Mouse (Mus musculus) limb, embryonic 10.5 days (tissue): Measurements from ENCODE around the gene Unc13b. TPM values are rescaled to one million over a fixed set of nuclear protein-coding genes. Genes with fewer than 3 reads are reported as not detected.
"Not testable (repeated sequence)": the region's sequence is repeated elsewhere in the genome, so short reads cannot be mapped to it uniquely, and the experiment has no call there.

Source experiments
- DNase-seq: peaks from one replicate; pipeline ENCODE4 v3.0.0-alpha.2; 2017; ENCODE audit warnings: low spot score
- H3K27ac ChIP-seq: fragments of 300-500 bp; sonication (generic); 2 replicates; pipeline ENCODE4 v1.5.1; 2016; ENCODE audit warnings: mild to moderate bottlenecking
- H3K27me3 ChIP-seq: fragments of 300-500 bp; sonication (generic); 2 replicates; pipeline ENCODE4 v1.6.1; 2016; ENCODE audit warnings: low read depth, mild to moderate bottlenecking; ENCODE audit not compliant: poor library complexity, severe bottlenecking
- H3K36me3 ChIP-seq: fragments of 300-500 bp; sonication (generic); 2 replicates; pipeline ENCODE4 v1.6.1; 2016; ENCODE audit warnings: mild to moderate bottlenecking, moderate library complexity
- H3K4me1 ChIP-seq: fragments of 300-500 bp; sonication (generic); 2 replicates; pipeline ENCODE4 v1.6.1; 2016
- H3K4me3 ChIP-seq: fragments of 300-500 bp; sonication (generic); 2 replicates; pipeline ENCODE4 v1.5.1; 2016; ENCODE audit warnings: mild to moderate bottlenecking, moderate library complexity
- H3K9me3 ChIP-seq: fragments of 300-500 bp; sonication (generic); replicated peaks from 2 replicates; pipeline ENCODE4 v1.6.1; 2016; ENCODE audit warnings: mild to moderate bottlenecking
- WGBS: fragments of 180-500 bp; shearing (Covaris S2); methylation state at CpG from one replicate; pipeline ENCODE4 v1.1.7; 2016; 5-methylcytosine and 5-hydroxymethylcytosine counted together
- polyA plus RNA-seq: library from polyadenylated mRNA; unstranded; fragments of >200 nt; fragmentation: Nextera tagmentation; extraction: Ambion mirVana; gene quantifications from 2 replicates; pipeline ENCODE4 v1.2.1, GENCODE M21; 2016

Unc13b gene
- polyA plus RNA-seq, 1 experiment from 2014 or later: 2.1 TPM

DNA sequence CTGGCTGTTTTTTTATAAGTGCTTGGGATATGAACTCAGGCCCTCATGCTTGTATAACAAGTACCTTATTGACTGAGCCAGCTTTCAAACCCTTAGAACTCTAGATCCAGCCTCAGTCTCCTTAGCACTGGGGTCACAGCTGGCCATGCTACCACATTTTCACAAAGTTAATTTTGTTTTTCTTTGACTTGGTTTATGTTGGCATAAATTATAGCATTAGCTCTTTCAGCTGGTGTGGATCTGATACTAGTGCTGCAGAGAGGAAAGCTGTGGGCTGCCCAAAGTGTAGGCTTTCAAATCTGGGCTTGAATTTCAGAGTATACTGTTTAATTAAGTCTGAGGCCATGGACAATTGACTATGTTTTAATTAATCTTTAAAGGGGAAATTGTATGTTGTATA, 16.2 kb downstream of the Unc13b start:
- Histone ChIP-seq H3K9me3 (no peaks in the 10 kb centered on the region), H3K27ac (no peak overlapping the region), H3K4me1 (no peaks in the 10 kb centered on the region), H3K27me3 (no peaks in the 10 kb centered on the region), H3K4me3 (no peak overlapping the region), H3K36me3 (no peaks in the 10 kb centered on the region)
- DNase-seq: no peak

DNA sequence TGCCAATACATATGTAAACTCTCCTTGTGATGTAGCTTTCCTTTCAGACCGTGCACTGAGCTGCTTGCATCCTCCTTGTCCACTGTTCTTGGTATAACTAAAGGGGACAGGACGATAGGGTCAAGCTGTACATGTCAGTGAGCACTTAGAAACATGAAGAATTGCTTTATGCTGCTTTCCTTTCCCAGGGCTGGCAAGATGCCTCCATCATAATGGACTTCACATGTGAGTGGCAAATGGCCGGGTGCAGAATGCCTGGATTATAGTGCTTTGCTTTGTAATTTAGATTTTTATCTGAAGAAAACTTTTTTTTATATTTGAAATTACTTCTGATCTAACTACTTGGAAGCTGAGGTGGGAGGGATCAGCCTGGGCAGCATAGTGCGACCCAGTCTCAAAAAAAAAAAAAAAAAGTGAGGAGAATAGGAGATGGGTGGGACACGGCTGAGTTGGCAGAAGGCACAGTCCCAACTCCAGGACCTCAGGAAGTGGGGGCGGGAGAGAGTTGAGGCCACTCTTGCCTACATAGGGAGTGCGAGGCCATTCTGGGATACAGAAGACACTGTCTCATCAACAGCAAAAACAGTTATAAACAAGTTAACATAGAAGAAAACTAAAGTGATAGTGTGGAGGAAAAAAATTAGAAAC, 19.4 kb downstream of the Unc13b start:
- Histone ChIP-seq H3K4me1 (no peaks in the 10 kb centered on the region), H3K27ac (no peak overlapping the region), H3K9me3 (no peaks in the 10 kb centered on the region), H3K27me3 (no peaks in the 10 kb centered on the region), H3K36me3 (no peaks in the 10 kb centered on the region), H3K4me3 (no peak overlapping the region)
- WGBS: 78% methylated on average over 7 of the region's 7 CpGs
- no peak for DNase-seq

DNA sequence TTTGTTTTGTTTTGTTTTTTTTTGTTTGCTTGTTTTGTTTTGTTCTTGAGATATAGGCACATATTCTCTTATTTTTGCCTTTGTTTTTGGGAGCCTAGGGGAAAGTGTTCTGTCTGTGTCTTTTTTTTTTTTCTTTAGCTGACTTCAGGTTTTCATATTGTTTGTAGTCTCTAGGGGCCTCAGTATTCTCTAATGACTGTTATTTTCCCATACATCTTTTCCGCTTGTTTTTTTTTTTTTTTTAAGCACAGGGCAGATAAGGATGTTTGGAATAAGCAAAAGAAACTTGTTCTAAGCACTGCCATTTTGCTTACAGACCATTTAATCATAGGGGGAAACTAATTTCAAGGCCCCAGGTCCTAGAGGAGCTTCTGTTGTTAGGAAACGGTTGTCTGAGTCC, 23.7 kb downstream of the Unc13b start:
- no peak overlapping the region for H3K4me3 ChIP-seq
- 78% methylated on average over 2 of the region's 2 CpGs for WGBS
- H3K9me3 ChIP-seq: no peaks in the 10 kb centered on the region

DNA sequence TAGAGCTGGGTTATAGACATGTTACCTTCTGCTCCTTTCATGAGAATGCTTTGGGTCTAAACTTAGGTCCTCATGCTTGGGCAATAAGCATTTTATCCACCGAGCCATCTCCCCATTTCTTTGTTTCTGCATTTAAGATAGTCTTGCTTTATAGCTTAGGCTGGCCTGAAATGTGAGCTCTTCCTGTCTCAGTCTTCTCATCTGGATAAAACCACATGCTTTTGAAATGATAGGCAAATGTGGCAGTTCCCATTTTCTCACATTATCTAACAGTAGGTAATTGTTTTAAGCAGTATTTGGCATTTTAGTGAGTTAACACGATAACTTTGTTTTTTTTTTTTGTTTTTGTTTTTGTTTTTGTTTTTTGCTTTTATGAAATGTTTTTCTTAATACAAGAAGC, 31.2 kb downstream of the Unc13b start:
- no peaks in the 10 kb centered on the region; the same call in 1 of the 2 replicates for H3K4me1 ChIP-seq
- no peak for DNase-seq
- H3K27me3 ChIP-seq: no peaks in the 10 kb centered on the region
- no peaks in the 10 kb centered on the region for H3K36me3 ChIP-seq
- H3K4me3 ChIP-seq: no peak overlapping the region
- H3K27ac ChIP-seq: no peak overlapping the region
- H3K9me3 ChIP-seq: no peaks in the 10 kb centered on the region
- WGBS: 88% methylated on average over 2 of the region's 2 CpGs

More for the DNA sequence above, 23.7 kb downstream of the Unc13b start:
- Histone ChIP-seq H3K36me3 (no peaks in the 10 kb centered on the region), H3K4me1 (no peaks in the 10 kb centered on the region; the same call in 1 of the 2 replicates), H3K27me3 (no peaks in the 10 kb centered on the region), H3K27ac (no peak overlapping the region)
- DNase-seq: no peak

DNA sequence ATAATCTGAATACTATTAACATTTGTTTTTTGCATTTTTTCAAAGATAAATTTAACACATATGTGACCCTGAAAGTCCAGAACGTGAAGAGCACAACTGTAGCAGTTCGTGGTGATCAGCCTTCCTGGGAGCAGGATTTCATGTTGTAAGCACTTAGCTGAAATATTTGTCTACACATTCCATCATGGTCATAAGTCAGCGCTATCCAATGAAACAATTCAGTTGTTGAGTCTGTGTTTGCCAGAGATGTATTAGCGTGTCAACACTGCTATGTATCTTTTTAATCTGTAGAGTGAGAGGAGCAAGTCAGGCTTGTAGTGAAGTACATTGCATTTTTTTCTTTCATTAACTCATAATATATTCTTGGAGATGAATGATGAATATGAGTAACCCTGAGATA, 32.4 kb downstream of the Unc13b start:
- DNase-seq: no peak
- Histone ChIP-seq H3K4me3 (no peak overlapping the region), H3K27ac (no peak overlapping the region), H3K36me3 (no peaks in the 10 kb centered on the region), H3K4me1 (no peaks in the 10 kb centered on the region; the same call in 1 of the 2 replicates), H3K9me3 (no peaks in the 10 kb centered on the region), H3K27me3 (no peaks in the 10 kb centered on the region)
- 88% methylated on average over 4 of the region's 4 CpGs for WGBS

DNA sequence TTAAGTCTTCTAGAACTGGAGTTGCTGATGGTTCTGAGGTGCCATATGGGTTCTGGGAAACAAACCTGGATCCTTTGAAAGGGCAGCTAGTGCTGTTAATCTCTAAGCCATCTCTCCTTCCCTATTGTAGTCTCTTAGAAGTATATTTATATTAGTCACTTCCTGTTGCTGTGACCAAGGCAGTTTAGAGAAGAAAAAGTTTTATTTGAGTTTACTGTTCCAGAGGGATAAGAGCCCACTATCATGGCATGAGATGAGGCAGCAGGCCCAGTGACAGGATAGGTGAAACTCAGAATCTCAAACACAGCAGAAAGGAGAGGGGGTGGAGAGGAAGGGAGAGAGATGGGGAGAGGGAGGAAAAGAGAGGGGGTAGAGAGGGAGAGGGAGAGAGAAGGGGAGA, 54.7 kb downstream of the Unc13b start:
- Histone ChIP-seq H3K27me3 (no peaks in the 10 kb centered on the region), H3K4me3 (no peak overlapping the region), H3K27ac (no peak overlapping the region), H3K9me3 (no peaks in the 10 kb centered on the region), H3K36me3 (no peaks in the 10 kb centered on the region), H3K4me1 (no peaks in the 10 kb centered on the region)
- DNase-seq: no peak

DNA sequence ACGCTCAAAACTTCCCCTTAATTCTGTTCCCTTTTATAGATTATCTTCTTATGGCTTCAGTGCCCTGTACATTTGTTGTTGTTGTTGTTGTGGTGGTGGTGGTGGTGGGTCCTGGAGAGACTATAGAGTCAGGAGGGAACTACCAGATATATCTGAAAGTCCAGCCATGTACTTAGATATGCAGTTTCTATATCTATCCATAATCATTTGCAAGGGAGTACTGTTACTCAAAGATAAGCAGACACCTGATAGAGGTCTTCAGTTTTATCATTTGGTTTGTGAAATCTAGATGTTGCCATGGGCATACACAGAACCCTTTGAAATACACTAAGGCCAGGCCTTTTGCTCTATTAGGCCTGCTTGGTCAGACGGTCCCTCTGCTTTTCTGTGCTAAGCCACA, 55.8 kb downstream of the Unc13b start:
- H3K27me3 ChIP-seq: no peaks in the 10 kb centered on the region
- H3K27ac ChIP-seq: no peak overlapping the region
- no peaks in the 10 kb centered on the region for H3K36me3 ChIP-seq
- 84% methylated on average over 2 of the region's 2 CpGs for WGBS
- no peaks in the 10 kb centered on the region for H3K4me1 ChIP-seq
- no peaks in the 10 kb centered on the region for H3K9me3 ChIP-seq
- DNase-seq: no peak
- H3K4me3 ChIP-seq: no peak overlapping the region

DNA sequence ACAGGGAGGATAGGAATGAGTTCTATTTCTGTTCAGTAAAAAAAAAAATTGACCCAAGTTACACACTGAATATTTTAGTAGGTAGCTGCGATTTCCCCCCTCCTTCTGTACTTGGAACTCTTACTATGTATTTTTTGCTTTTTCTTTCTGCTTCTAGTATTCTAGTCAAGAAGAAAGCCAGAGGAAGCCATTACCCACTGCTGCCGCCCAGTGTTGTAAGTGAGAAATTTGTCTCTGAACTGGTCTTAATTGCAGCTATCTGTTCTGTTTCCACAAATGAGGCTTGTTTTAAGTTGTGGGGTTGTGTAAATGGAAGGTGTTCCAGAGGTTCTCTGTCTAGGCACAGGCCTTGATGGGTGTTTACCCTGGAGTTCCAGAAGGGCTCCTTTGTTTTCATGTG, 56.2 kb downstream of the Unc13b start:
- Histone ChIP-seq H3K9me3 (no peaks in the 10 kb centered on the region), H3K4me1 (no peaks in the 10 kb centered on the region), H3K27me3 (no peaks in the 10 kb centered on the region), H3K36me3 (no peaks in the 10 kb centered on the region), H3K4me3 (no peak overlapping the region), H3K27ac (no peak overlapping the region)
- DNase-seq: no peak
- 24% methylated on average over 2 of the region's 2 CpGs for WGBS

DNA sequence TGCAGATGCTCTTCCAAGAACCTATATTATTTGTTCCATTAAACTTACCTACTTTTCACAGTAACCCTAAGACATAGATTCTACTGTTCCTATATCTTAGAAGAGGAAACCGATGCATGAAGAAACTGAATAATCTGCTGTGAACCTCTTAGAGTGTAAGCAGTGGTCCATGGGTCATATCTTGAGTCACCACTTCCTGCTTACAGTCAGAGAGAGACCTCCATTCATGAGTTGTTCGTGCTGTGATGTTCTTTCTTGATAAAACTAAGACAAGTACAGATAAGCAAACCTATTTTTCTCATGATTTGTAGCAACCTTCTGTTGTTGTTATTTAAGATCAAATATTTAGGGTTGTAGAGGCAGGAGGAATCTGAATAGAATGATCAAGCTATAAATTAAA, 57.5 kb downstream of the Unc13b start:
- WGBS: 78% methylated on average over 2 of the region's 2 CpGs

DNA sequence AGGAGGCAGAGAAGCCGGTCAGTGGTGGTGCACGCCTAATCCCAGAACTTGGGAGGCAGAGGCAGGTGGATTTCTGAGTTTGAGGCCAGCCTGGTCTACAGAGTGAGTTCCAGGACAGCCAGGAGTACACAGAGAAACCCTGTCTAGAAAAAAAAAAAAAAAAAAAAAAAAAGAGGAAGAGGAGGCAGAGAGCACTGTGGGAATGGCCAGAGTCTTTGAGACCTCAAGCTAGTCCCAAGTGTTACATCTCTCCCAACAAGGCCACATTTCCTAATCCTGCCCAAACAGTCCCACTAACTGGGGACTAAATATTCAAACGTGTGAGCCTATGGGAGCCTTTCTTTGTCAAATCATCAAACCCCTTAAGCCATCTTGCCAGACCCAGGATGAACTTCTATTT, 71.0 kb downstream of the Unc13b start:
- no peak for DNase-seq
- Histone ChIP-seq H3K4me3 (no peak overlapping the region), H3K4me1 (no peaks in the 10 kb centered on the region), H3K27me3 (no peaks in the 10 kb centered on the region), H3K27ac (no peak overlapping the region), H3K9me3 (no peaks in the 10 kb centered on the region), H3K36me3 (no peaks in the 10 kb centered on the region)
- WGBS: 89% methylated on average over 3 of the region's 3 CpGs

More for the DNA sequence above, 57.5 kb downstream of the Unc13b start:
- DNase-seq: no peak
- H3K4me1 ChIP-seq: no peaks in the 10 kb centered on the region
- no peaks in the 10 kb centered on the region for H3K9me3 ChIP-seq
- no peaks in the 10 kb centered on the region for H3K36me3 ChIP-seq
- H3K27me3 ChIP-seq: no peaks in the 10 kb centered on the region
- H3K4me3 ChIP-seq: no peak overlapping the region
- no peak overlapping the region for H3K27ac ChIP-seq

DNA sequence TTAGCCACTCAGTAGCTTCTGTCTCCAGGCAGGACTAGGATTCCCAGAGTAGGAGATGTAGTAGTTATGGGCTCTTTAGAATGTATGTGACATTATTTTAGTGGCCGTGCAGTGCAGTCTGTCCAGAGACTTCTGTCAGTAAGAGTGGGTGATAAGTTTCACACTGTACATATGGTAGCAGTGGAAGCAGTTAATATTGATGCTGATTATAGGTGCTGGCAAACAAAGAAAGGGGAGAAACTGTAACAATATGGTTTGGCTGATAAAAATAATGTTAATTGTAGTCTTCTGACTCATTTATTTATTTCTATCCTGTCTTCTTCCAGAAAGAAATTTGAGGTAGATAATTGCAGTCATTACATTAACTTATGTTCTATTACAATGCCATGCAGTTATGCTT, 83.9 kb downstream of the Unc13b start:
- DNase-seq: no peak
- no peak overlapping the region for H3K27ac ChIP-seq
- H3K4me3 ChIP-seq: no peak overlapping the region
- no peaks in the 10 kb centered on the region for H3K4me1 ChIP-seq
- H3K9me3 ChIP-seq: no peaks in the 10 kb centered on the region
- no peaks in the 10 kb centered on the region for H3K27me3 ChIP-seq
- H3K36me3 ChIP-seq: no peaks in the 10 kb centered on the region
- 89% methylated on average over 1 of the region's 1 CpGs for WGBS

DNA sequence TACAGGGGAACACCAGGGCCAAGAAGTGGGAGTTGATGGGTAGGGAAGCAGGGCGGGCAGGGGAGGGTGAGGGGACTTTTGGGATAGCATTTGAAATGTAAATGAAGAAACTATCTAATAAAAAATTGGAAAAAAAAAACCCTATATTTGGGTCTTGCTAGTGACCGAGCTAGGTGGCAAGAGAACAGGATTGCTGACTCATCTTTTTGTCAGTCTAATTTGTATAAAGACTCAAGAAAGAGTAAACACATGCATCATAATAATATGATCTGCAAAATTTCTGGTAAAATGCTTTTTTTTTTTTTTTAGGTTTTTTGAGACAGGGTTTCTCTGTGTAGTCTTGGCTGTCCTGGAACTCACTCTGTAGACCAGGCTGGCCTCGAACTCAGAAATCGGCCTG, 93.7 kb downstream of the Unc13b start:
- H3K4me3 ChIP-seq, H3K27ac ChIP-seq, H3K9me3 ChIP-seq, DNase-seq, H3K27me3 ChIP-seq, H3K4me1 ChIP-seq, H3K36me3 ChIP-seq: not testable (repeated sequence)
- 97% methylated on average over 4 of the region's 4 CpGs for WGBS

DNA sequence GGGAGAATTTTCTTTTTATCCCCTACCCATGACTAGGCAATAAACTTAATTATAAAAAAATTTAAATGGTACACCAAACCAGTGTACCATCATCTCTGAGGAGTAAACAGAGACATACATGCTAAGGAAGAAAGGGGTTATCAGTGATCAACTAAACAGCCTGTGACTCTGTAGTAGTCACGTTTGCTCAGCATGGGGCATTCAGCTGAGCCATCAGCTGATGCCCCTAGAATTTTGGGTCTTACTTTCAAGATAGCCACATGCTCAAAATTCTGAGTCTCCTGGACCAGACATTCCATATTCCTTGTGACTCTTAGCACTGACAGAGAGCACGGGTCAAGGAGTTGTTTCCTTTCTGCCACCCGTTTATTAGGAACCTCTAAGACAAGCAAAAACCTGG, 101.3 kb downstream of the Unc13b start:
- Histone ChIP-seq H3K4me3 (no peak overlapping the region), H3K27ac (no peak overlapping the region), H3K4me1 (no peaks in the 10 kb centered on the region), H3K9me3 (no peaks in the 10 kb centered on the region), H3K36me3 (no peaks in the 10 kb centered on the region), H3K27me3 (no peaks in the 10 kb centered on the region)
- DNase-seq: no peak
- WGBS: 54% methylated on average over 3 of the region's 3 CpGs

DNA sequence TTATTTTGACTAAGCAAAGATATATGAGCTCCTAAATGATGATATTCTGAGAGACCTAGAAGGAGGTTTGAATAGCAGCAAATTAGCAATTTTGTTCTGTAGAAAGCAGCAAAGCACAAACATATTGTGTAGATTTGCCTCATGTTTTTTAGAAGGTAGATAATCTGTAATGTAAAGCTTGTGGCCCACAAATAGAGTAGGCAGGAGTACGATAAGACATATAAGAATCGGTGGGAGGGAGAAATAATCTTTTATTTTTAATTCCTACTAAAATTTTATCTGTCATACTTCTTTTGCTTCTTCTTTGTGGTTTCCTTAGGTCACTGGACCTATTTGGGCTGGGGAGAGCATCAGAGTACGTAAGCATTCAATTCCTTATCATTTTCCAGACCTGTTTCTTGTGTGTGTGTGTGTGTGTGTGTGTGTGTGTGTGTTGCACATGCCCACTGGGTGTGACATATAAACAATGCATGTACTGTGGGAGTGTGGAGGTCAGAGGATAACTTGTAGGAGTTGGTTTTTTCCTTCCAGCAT, 102.4 kb downstream of the Unc13b start:
- DNase-seq: no peak
- Histone ChIP-seq H3K27ac (no peak overlapping the region), H3K36me3 (no peaks in the 10 kb centered on the region), H3K4me1 (no peaks in the 10 kb centered on the region), H3K9me3 (no peaks in the 10 kb centered on the region), H3K4me3 (no peak overlapping the region), H3K27me3 (no peaks in the 10 kb centered on the region)
- WGBS: 98% methylated on average over 3 of the region's 3 CpGs
